Mouse (Mus musculus): ENCODE measurements at regions not wholly inside any gene's neighbourhood (a gene's known extent, or its start where the extent isn't known, plus 50 kb on each side); places are given as distances from the start of the nearest gene placed in this dataset.

GRCm38 (mm10) chr2:115375336-115375735 is 206.2 kb upstream of the BC052040 start:
- DNase-seq (ENCODE audit: low spot score) (no peak), ATAC-seq (replicated peaks; ENCODE audit: low FRiP score, low TSS enrichment, low read depth) (no peak)
- Histone ChIP-seq H3K36me3 (ENCODE audit: control insufficient read depth, insufficient read depth, low read length) (no peaks in the 10 kb centered on the region), H3K4me1 (replicated peaks; ENCODE audit: control insufficient read depth, insufficient read depth, low read length) (no peaks in the 10 kb centered on the region), H3K9ac (ENCODE audit: low read length) (no peak overlapping the region), H3K27ac (ENCODE audit: low read depth) (no peak overlapping the region), H3K9me3 (ENCODE audit: control insufficient read depth, low read length) (no peaks in the 10 kb centered on the region), H3K4me3 (ENCODE audit: low read depth, low read length) (no peak overlapping the region), H3K27me3 (replicated peaks; ENCODE audit: control insufficient read depth, insufficient read depth, low read length) (no peaks in the 10 kb centered on the region), H3K4me2 (ENCODE audit: low read length) (no peak overlapping the region)
- WGBS, result 90% methylated on average over 5 of the region's 5 CpGs

- Histone ChIP-seq H3K4me3 (ENCODE audit: low read depth, low read length) (no peak overlapping the region), H3K27me3 (replicated peaks; ENCODE audit: control insufficient read depth, insufficient read depth, low read length) (no peaks in the 10 kb centered on the region), H3K4me2 (ENCODE audit: low read length) (peak overlapping the region; percentile 4), H3K36me3 (ENCODE audit: control insufficient read depth, insufficient read depth, low read length) (no peaks in the 10 kb centered on the region), H3K9ac (ENCODE audit: low read length) (no peak overlapping the region), H3K27ac (ENCODE audit: low read depth) (peak overlapping the region; percentile 33; the same call in 1 of the 2 replicates), H3K4me1 (replicated peaks; ENCODE audit: control insufficient read depth, insufficient read depth, low read length) (peaks cover 7% of the 10 kb centered on the region; the same call in 1 of the 2 replicates), H3K9me3 (ENCODE audit: control insufficient read depth, low read length) (no peaks in the 10 kb centered on the region)
- ATAC-seq (replicated peaks; ENCODE audit: low FRiP score, low TSS enrichment, low read depth), result peak; percentile 66
- WGBS, result 26% methylated on average over 13 of the region's 13 CpGs
- no peak for DNase-seq (ENCODE audit: low spot score)
These were observed 196.9 kb upstream of the BC052040 start for GRCm38 (mm10) chr2:115384414-115385180.

- Histone ChIP-seq H3K4me2 (ENCODE audit: low read length) (peak overlapping the region; percentile 4), H3K9me3 (ENCODE audit: control insufficient read depth, low read length) (no peaks in the 10 kb centered on the region), H3K4me1 (replicated peaks; ENCODE audit: control insufficient read depth, insufficient read depth, low read length) (peaks cover 7% of the 10 kb centered on the region; the same call in 1 of the 2 replicates), H3K27me3 (replicated peaks; ENCODE audit: control insufficient read depth, insufficient read depth, low read length) (no peaks in the 10 kb centered on the region), H3K36me3 (ENCODE audit: control insufficient read depth, insufficient read depth, low read length) (no peaks in the 10 kb centered on the region), H3K9ac (ENCODE audit: low read length) (no peak overlapping the region), H3K4me3 (ENCODE audit: low read depth, low read length) (no peak overlapping the region), H3K27ac (ENCODE audit: low read depth) (peak overlapping the region; percentile 81)
- ATAC-seq (replicated peaks; ENCODE audit: low FRiP score, low TSS enrichment, low read depth) (peak; percentile 58; the same call in 1 of the 2 replicates), DNase-seq (ENCODE audit: low spot score) (no peak)
- WGBS, result 22% methylated on average over 16 of the region's 16 CpGs
These were observed 196.0 kb upstream of the BC052040 start for GRCm38 (mm10) chr2:115385207-115386168.

- ATAC-seq (replicated peaks; ENCODE audit: low FRiP score, low TSS enrichment, low read depth) (no peak), DNase-seq (ENCODE audit: low spot score) (no peak)
- H3K4me2 ChIP-seq (ENCODE audit: low read length), result no peak overlapping the region
- 76% methylated on average over 7 of the region's 7 CpGs for WGBS
- no peak overlapping the region for H3K4me3 ChIP-seq (ENCODE audit: low read depth, low read length)
- H3K36me3 ChIP-seq (ENCODE audit: control insufficient read depth, insufficient read depth, low read length), result no peaks in the 10 kb centered on the region
- no peak overlapping the region for H3K27ac ChIP-seq (ENCODE audit: low read depth)
- 0 out of 2 replicates have a peak, but pooled peaks cover 7% of the 10 kb centered on the region for H3K4me1 ChIP-seq (replicated peaks; ENCODE audit: control insufficient read depth, insufficient read depth, low read length)
- no peak overlapping the region for H3K9ac ChIP-seq (ENCODE audit: low read length)
- 0 out of 2 replicates have a peak, but pooled peaks cover 4% of the 10 kb centered on the region for H3K9me3 ChIP-seq (ENCODE audit: control insufficient read depth, low read length)
- H3K27me3 ChIP-seq (replicated peaks; ENCODE audit: control insufficient read depth, insufficient read depth, low read length), result no peaks in the 10 kb centered on the region
These were observed 189.9 kb upstream of the BC052040 start for GRCm38 (mm10) chr2:115391575-115391974.

- Histone ChIP-seq H3K4me1 (replicated peaks; ENCODE audit: control insufficient read depth, insufficient read depth, low read length) (0 out of 2 replicates have a peak, but pooled peaks cover 7% of the 10 kb centered on the region), H3K27ac (ENCODE audit: low read depth) (no peak overlapping the region), H3K36me3 (ENCODE audit: control insufficient read depth, insufficient read depth, low read length) (no peaks in the 10 kb centered on the region), H3K4me2 (ENCODE audit: low read length) (no peak overlapping the region), H3K27me3 (replicated peaks; ENCODE audit: control insufficient read depth, insufficient read depth, low read length) (no peaks in the 10 kb centered on the region), H3K9me3 (ENCODE audit: control insufficient read depth, low read length) (0 out of 2 replicates have a peak, but pooled peaks cover 4% of the 10 kb centered on the region), H3K4me3 (ENCODE audit: low read depth, low read length) (no peak overlapping the region), H3K9ac (ENCODE audit: low read length) (no peak overlapping the region)
- ATAC-seq (replicated peaks; ENCODE audit: low FRiP score, low TSS enrichment, low read depth), result no peak
- no peak for DNase-seq (ENCODE audit: low spot score)
- 76% methylated on average over 8 of the region's 8 CpGs for WGBS
These were observed 189.3 kb upstream of the BC052040 start for GRCm38 (mm10) chr2:115392082-115392762.

GRCm38 (mm10) chr2:115394091-115394490 is 187.4 kb upstream of the BC052040 start:
- 28% methylated on average over 4 of the region's 4 CpGs for WGBS

GRCm38 (mm10) chr2:115398550-115398949 is 183.0 kb upstream of the BC052040 start:
- H3K36me3 ChIP-seq (ENCODE audit: control insufficient read depth, insufficient read depth, low read length), result no peaks in the 10 kb centered on the region
- WGBS, result 70% methylated on average over 4 of the region's 4 CpGs
- H3K4me3 ChIP-seq (ENCODE audit: low read depth, low read length), result no peak overlapping the region
- 0 out of 2 replicates have a peak, but pooled peaks cover 4% of the 10 kb centered on the region for H3K9me3 ChIP-seq (ENCODE audit: control insufficient read depth, low read length)
- 0 out of 2 replicates have a peak, but pooled peaks cover 4% of the 10 kb centered on the region for H3K4me1 ChIP-seq (replicated peaks; ENCODE audit: control insufficient read depth, insufficient read depth, low read length)
- H3K27ac ChIP-seq (ENCODE audit: low read depth), result no peak overlapping the region
- DNase-seq (ENCODE audit: low spot score), result no peak
- H3K4me2 ChIP-seq (ENCODE audit: low read length), result no peak overlapping the region
- ATAC-seq (replicated peaks; ENCODE audit: low FRiP score, low TSS enrichment, low read depth), result no peak
- no peaks in the 10 kb centered on the region for H3K27me3 ChIP-seq (replicated peaks; ENCODE audit: control insufficient read depth, insufficient read depth, low read length)
- H3K9ac ChIP-seq (ENCODE audit: low read length), result no peak overlapping the region

More at GRCm38 (mm10) chr2:115394091-115394490, 187.4 kb upstream of the BC052040 start:
- Histone ChIP-seq H3K4me2 (ENCODE audit: low read length) (no peak overlapping the region), H3K9me3 (ENCODE audit: control insufficient read depth, low read length) (0 out of 2 replicates have a peak, but pooled peaks cover 4% of the 10 kb centered on the region), H3K4me3 (ENCODE audit: low read depth, low read length) (no peak overlapping the region), H3K9ac (ENCODE audit: low read length) (no peak overlapping the region), H3K27ac (ENCODE audit: low read depth) (no peak overlapping the region), H3K36me3 (ENCODE audit: control insufficient read depth, insufficient read depth, low read length) (no peaks in the 10 kb centered on the region), H3K4me1 (replicated peaks; ENCODE audit: control insufficient read depth, insufficient read depth, low read length) (0 out of 2 replicates have a peak, but pooled peaks cover 7% of the 10 kb centered on the region), H3K27me3 (replicated peaks; ENCODE audit: control insufficient read depth, insufficient read depth, low read length) (no peaks in the 10 kb centered on the region)
- no peak for DNase-seq (ENCODE audit: low spot score)
- no peak for ATAC-seq (replicated peaks; ENCODE audit: low FRiP score, low TSS enrichment, low read depth)
